Mouse (Mus musculus) testis, adult 2 months (tissue): ENCODE data around the gene Ihh.

ENCODE experiments used
- CTCF ChIP-seq: fragments of 200-500 bp; IDR thresholded peaks from 2 replicates; pipeline ENCODE4 v1.5.1; 2012; ENCODE audit warnings: low read depth, mild to moderate bottlenecking, inconsistent platforms, low read length, moderate library complexity; ENCODE audit not compliant: control insufficient read depth, insufficient read depth, insufficient replicate concordance
- POLR2A ChIP-seq: fragments of 200-500 bp; IDR thresholded peaks from 2 replicates; pipeline ENCODE4 v1.6.1; 2012; ENCODE audit warnings: low read depth, mild to moderate bottlenecking, inconsistent platforms, low read length, moderate library complexity; ENCODE audit not compliant: control insufficient read depth

DNA sequence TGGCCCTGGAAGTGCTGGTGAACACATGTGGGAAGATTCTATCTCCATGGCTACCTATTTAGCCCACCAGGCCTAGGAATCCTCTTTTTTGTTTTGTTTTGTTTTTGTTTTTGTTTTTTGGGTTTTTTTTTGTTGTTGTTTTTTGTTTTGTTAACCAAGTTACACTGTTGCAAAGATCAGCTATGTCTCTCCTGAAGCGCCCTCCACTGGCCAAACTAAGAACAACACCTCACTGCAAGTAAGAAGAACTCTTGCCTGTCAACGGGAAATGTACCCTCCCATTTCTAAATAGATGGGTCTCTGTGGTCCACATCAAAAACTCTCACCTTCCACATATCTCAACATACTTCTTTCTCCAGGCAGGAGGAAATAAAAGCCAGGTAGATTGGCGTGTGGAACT lies 49.8 kb downstream of the Ihh start:
- no peak; the same call in 1 of the 2 replicates for TF ChIP-seq CTCF
- TF ChIP-seq POLR2A, result no peak
